Mouse (Mus musculus): ENCODE results near the gene Adgrg1. TPM values are rescaled to one million over a fixed set of nuclear protein-coding genes. Genes with fewer than 3 reads are reported as not detected.
A peak's percentile ranks its signal among the peaks of the same experiment; 100 is the strongest.

The Adgrg1 gene
- polyA plus RNA-seq, 1 experiment from 2014 or later, result 186 TPM

- Histone ChIP-seq H3K36me3 (no peaks in the 10 kb centered on the region), H3K27me3 (ENCODE audit: insufficient read depth, poor library complexity, severe bottlenecking) (peaks cover 40% of the 10 kb centered on the region), H3K9me3 (no peaks in the 10 kb centered on the region), H3K4me3 (no peak overlapping the region), H3K4me1 (replicated peaks) (peaks cover 78% of the 10 kb centered on the region), H3K27ac (peak overlapping the region; percentile 2; the same call in 1 of the 2 replicates)
- 88% methylated on average over 5 of the region's 5 CpGs for WGBS
- DNase-seq (ENCODE audit: low spot score), result no peak
These were observed 5.6 kb downstream of the Adgrg1 start for GRCm38 (mm10) chr8:94980176-94980575.

- peaks cover 45% of the 10 kb centered on the region for H3K27me3 ChIP-seq (ENCODE audit: insufficient read depth, poor library complexity, severe bottlenecking)
- no peaks in the 10 kb centered on the region for H3K36me3 ChIP-seq
- WGBS, result 66% methylated on average over 8 of the region's 8 CpGs
- H3K4me3 ChIP-seq, result no peak overlapping the region
- H3K4me1 ChIP-seq (replicated peaks), result peaks cover 86% of the 10 kb centered on the region
- no peak for DNase-seq (ENCODE audit: low spot score)
- peak overlapping the region; percentile 64 for H3K27ac ChIP-seq
- no peaks in the 10 kb centered on the region for H3K9me3 ChIP-seq
These were observed 6.4 kb downstream of the Adgrg1 start for GRCm38 (mm10) chr8:94980976-94981375.

- Histone ChIP-seq H3K4me3 (no peak overlapping the region), H3K27ac (peak overlapping the region; percentile 64; the same call in 1 of the 2 replicates), H3K27me3 (ENCODE audit: insufficient read depth, poor library complexity, severe bottlenecking) (peaks cover 39% of the 10 kb centered on the region), H3K4me1 (replicated peaks) (peaks cover 89% of the 10 kb centered on the region), H3K36me3 (no peaks in the 10 kb centered on the region), H3K9me3 (no peaks in the 10 kb centered on the region)
- DNase-seq (ENCODE audit: low spot score), result no peak
- WGBS, result 67% methylated on average over 7 of the region's 7 CpGs
These were observed 7.3 kb downstream of the Adgrg1 start for GRCm38 (mm10) chr8:94981848-94982247.

GRCm38 (mm10) chr8:94983146-94983545 is 8.6 kb downstream of the Adgrg1 start:
- DNase-seq (ENCODE audit: low spot score), result no peak
- 23% methylated on average over 5 of the region's 5 CpGs for WGBS
- Histone ChIP-seq H3K27ac (peak overlapping the region; percentile 79), H3K4me3 (no peak overlapping the region), H3K9me3 (no peaks in the 10 kb centered on the region), H3K27me3 (ENCODE audit: insufficient read depth, poor library complexity, severe bottlenecking) (peaks cover 27% of the 10 kb centered on the region), H3K4me1 (replicated peaks) (peaks cover 85% of the 10 kb centered on the region), H3K36me3 (no peaks in the 10 kb centered on the region)

GRCm38 (mm10) chr8:94983881-94984516 is 9.4 kb downstream of the Adgrg1 start:
- Histone ChIP-seq H3K27me3 (ENCODE audit: insufficient read depth, poor library complexity, severe bottlenecking) (peaks cover 19% of the 10 kb centered on the region), H3K4me1 (replicated peaks) (peaks cover 80% of the 10 kb centered on the region), H3K4me3 (peak overlapping the region; percentile 14), H3K9me3 (no peaks in the 10 kb centered on the region), H3K36me3 (no peaks in the 10 kb centered on the region), H3K27ac (peak overlapping the region; percentile 79)
- WGBS, result 13% methylated on average over 10 of the region's 10 CpGs
- peak; percentile 45 for DNase-seq (ENCODE audit: low spot score)

GRCm38 (mm10) chr8:94985023-94985422 is 10.5 kb downstream of the Adgrg1 start:
- H3K9me3 ChIP-seq, result no peaks in the 10 kb centered on the region
- peaks cover 77% of the 10 kb centered on the region for H3K4me1 ChIP-seq (replicated peaks)
- H3K27me3 ChIP-seq (ENCODE audit: insufficient read depth, poor library complexity, severe bottlenecking), result peaks cover 9% of the 10 kb centered on the region
- H3K27ac ChIP-seq, result peak overlapping the region; percentile 79
- no peak for DNase-seq (ENCODE audit: low spot score)
- H3K36me3 ChIP-seq, result no peaks in the 10 kb centered on the region
- 91% methylated on average over 6 of the region's 6 CpGs for WGBS
- H3K4me3 ChIP-seq, result peak overlapping the region; percentile 22; the same call in 1 of the 2 replicates

GRCm38 (mm10) chr8:94986676-94987075 is 12.1 kb downstream of the Adgrg1 start:
- H3K36me3 ChIP-seq, result no peaks in the 10 kb centered on the region
- H3K4me3 ChIP-seq, result no peak overlapping the region; the same call in 1 of the 2 replicates
- WGBS, result 50% methylated on average over 5 of the region's 5 CpGs
- H3K27ac ChIP-seq, result peak overlapping the region; percentile 76
- peaks cover 8% of the 10 kb centered on the region for H3K27me3 ChIP-seq (ENCODE audit: insufficient read depth, poor library complexity, severe bottlenecking)
- H3K9me3 ChIP-seq, result no peaks in the 10 kb centered on the region
- no peak for DNase-seq (ENCODE audit: low spot score)
- H3K4me1 ChIP-seq (replicated peaks), result peaks cover 78% of the 10 kb centered on the region

- Histone ChIP-seq H3K27me3 (ENCODE audit: insufficient read depth, poor library complexity, severe bottlenecking) (peaks cover 8% of the 10 kb centered on the region), H3K9me3 (no peaks in the 10 kb centered on the region), H3K27ac (0 out of 2 replicates have a peak overlapping the region, but pooled peaks have one; percentile 43), H3K4me1 (replicated peaks) (peaks cover 78% of the 10 kb centered on the region), H3K36me3 (no peaks in the 10 kb centered on the region), H3K4me3 (no peak overlapping the region)
- WGBS, result 87% methylated on average over 7 of the region's 7 CpGs
- DNase-seq (ENCODE audit: low spot score), result no peak
These were observed 13.0 kb downstream of the Adgrg1 start for GRCm38 (mm10) chr8:94987553-94987952.

- H3K27me3 ChIP-seq (ENCODE audit: insufficient read depth, poor library complexity, severe bottlenecking), result peaks cover 8% of the 10 kb centered on the region
- 80% methylated on average over 6 of the region's 6 CpGs for WGBS
These were observed 14.1 kb downstream of the Adgrg1 start for GRCm38 (mm10) chr8:94988619-94989018.

GRCm38 (mm10) chr8:94989711-94990110 is 15.2 kb downstream of the Adgrg1 start:
- Histone ChIP-seq H3K4me1 (replicated peaks) (peaks cover 78% of the 10 kb centered on the region), H3K27me3 (ENCODE audit: insufficient read depth, poor library complexity, severe bottlenecking) (peaks cover 8% of the 10 kb centered on the region), H3K36me3 (no peaks in the 10 kb centered on the region), H3K27ac (no peak overlapping the region), H3K4me3 (no peak overlapping the region), H3K9me3 (no peaks in the 10 kb centered on the region)
- 92% methylated on average over 4 of the region's 4 CpGs for WGBS
- DNase-seq (ENCODE audit: low spot score), result no peak

More at GRCm38 (mm10) chr8:94988619-94989018, 14.1 kb downstream of the Adgrg1 start:
- no peak for DNase-seq (ENCODE audit: low spot score)
- no peaks in the 10 kb centered on the region for H3K36me3 ChIP-seq
- H3K4me1 ChIP-seq (replicated peaks), result peaks cover 78% of the 10 kb centered on the region
- no peaks in the 10 kb centered on the region for H3K9me3 ChIP-seq
- no peak overlapping the region for H3K4me3 ChIP-seq
- H3K27ac ChIP-seq, result no peak overlapping the region

GRCm38 (mm10) chr8:94990598-94991453 is 16.3 kb downstream of the Adgrg1 start:
- peaks cover 5% of the 10 kb centered on the region for H3K27me3 ChIP-seq (ENCODE audit: insufficient read depth, poor library complexity, severe bottlenecking)
- peaks cover 78% of the 10 kb centered on the region for H3K4me1 ChIP-seq (replicated peaks)
- 68% methylated on average over 11 of the region's 11 CpGs for WGBS
- H3K9me3 ChIP-seq, result no peaks in the 10 kb centered on the region
- no peak for DNase-seq (ENCODE audit: low spot score)
- H3K27ac ChIP-seq, result peak overlapping the region; percentile 98
- H3K36me3 ChIP-seq, result no peaks in the 10 kb centered on the region
- no peak overlapping the region for H3K4me3 ChIP-seq

- Histone ChIP-seq H3K27ac (peak overlapping the region; percentile 98), H3K4me1 (replicated peaks) (peaks cover 78% of the 10 kb centered on the region)
- WGBS, result 84% methylated on average over 9 of the region's 9 CpGs
These were observed 17.0 kb downstream of the Adgrg1 start for GRCm38 (mm10) chr8:94991454-94991994.

More at GRCm38 (mm10) chr8:94991454-94991994, 17.0 kb downstream of the Adgrg1 start:
- peaks cover 3% of the 10 kb centered on the region; the same call in 1 of the 2 replicates for H3K27me3 ChIP-seq (ENCODE audit: insufficient read depth, poor library complexity, severe bottlenecking)
- no peaks in the 10 kb centered on the region for H3K9me3 ChIP-seq
- DNase-seq (ENCODE audit: low spot score), result no peak
- no peak overlapping the region for H3K4me3 ChIP-seq
- H3K36me3 ChIP-seq, result no peaks in the 10 kb centered on the region

Measured in hindbrain, embryonic 10.5 days (tissue).